Mouse (Mus musculus) B cell, adult 2 months (primary cell): ENCODE measurements around the gene Sar1a.

Experiments used
- DNase-seq, 2 experiments: peaks; one replicate each; pipeline ENCODE4 v3.0.0; 2022

Sar1a gene

GRCm38 (mm10) chr10:61689405-61689804, 9.3 kb downstream of the Sar1a start:
- no peak for DNase-seq

- no peak for DNase-seq
Observed at GRCm38 (mm10) chr10:61693563-61693962, 13.5 kb downstream of the Sar1a start.

GRCm38 (mm10) chr10:61694870-61695670, 15.0 kb downstream of the Sar1a start, which contains the start of gene Tysnd1:
Gene Tysnd1, plus strand, starts transcription at chr10:61695514.
- peak; percentile 91 to 93 for DNase-seq

- DNase-seq, result peak in 1 of 2 experiments; percentile 39
Observed at GRCm38 (mm10) chr10:61695703-61696559, 15.8 kb downstream of the Sar1a start.

GRCm38 (mm10) chr10:61696560-61696823, 16.4 kb downstream of the Sar1a start:
- no peak for DNase-seq

- DNase-seq, result no peak
Observed at GRCm38 (mm10) chr10:61697028-61697427, 16.9 kb downstream of the Sar1a start.

GRCm38 (mm10) chr10:61704663-61705062, 24.6 kb downstream of the Sar1a start:
- DNase-seq, result no peak

- DNase-seq, result no peak
Observed at GRCm38 (mm10) chr10:61706412-61707375, 26.6 kb downstream of the Sar1a start.

- no peak for DNase-seq
Observed at GRCm38 (mm10) chr10:61713601-61714000, 33.5 kb downstream of the Sar1a start.

- no peak for DNase-seq
Observed at GRCm38 (mm10) chr10:61714146-61714545, 34.0 kb downstream of the Sar1a start.

- DNase-seq, result peak; percentile 30 to 32
Observed at GRCm38 (mm10) chr10:61714771-61715461, 34.8 kb downstream of the Sar1a start, which contains the start of gene Aifm2. Gene Aifm2, plus strand, starts transcription at chr10:61715263.

GRCm38 (mm10) chr10:61715462-61715837, 35.4 kb downstream of the Sar1a start:
- no peak for DNase-seq

- DNase-seq, result no peak
Observed at GRCm38 (mm10) chr10:61715996-61716864, 36.1 kb downstream of the Sar1a start.

GRCm38 (mm10) chr10:61717406-61718296, 37.6 kb downstream of the Sar1a start:
- DNase-seq, result no peak

GRCm38 (mm10) chr10:61720331-61720730, 40.2 kb downstream of the Sar1a start:
- no peak for DNase-seq

GRCm38 (mm10) chr10:61722215-61722614, 42.1 kb downstream of the Sar1a start:
- no peak for DNase-seq

GRCm38 (mm10) chr10:61723271-61723670, 43.2 kb downstream of the Sar1a start:
- DNase-seq, result no peak

- DNase-seq, result no peak
Observed at GRCm38 (mm10) chr10:61729181-61729580, 49.1 kb downstream of the Sar1a start.

- no peak for DNase-seq
Observed at GRCm38 (mm10) chr10:61730171-61730570, 50.1 kb downstream of the Sar1a start.

GRCm38 (mm10) chr10:61734377-61734776, 54.3 kb downstream of the Sar1a start:
- DNase-seq, result peak; percentile 44 to 47
